Mouse (Mus musculus) gastrocnemius, postnatal 36 days (tissue): ENCODE results near the gene Olfr196. TPM values are rescaled to one million over a fixed set of nuclear protein-coding genes. Genes with fewer than 3 reads are reported as not detected.
"Not testable (repeated sequence)": the region's sequence is repeated elsewhere in the genome, so short reads cannot be mapped to it uniquely, and the experiment has no call there.

ENCODE experiments used
- DNase-seq, 2 experiments: peaks; one replicate each; pipeline ENCODE4 v3.0.0; 2022
- intact Hi-C: fragments of 180-260 bp; cut with DNase I; formaldehyde crosslinking; loops from one replicate; pipeline ENCODE4 v1.15.1; 2025
- long read RNA-seq, 2 experiments: library from polyadenylated mRNA; stranded (forward); transcript quantifications; one replicate each; pipeline ENCODE4 v2.0.0; 2021
- total RNA-seq, 2 experiments: library from RNA; stranded (reverse); gene quantifications; 2 replicates each; pipeline ENCODE4 v1.2.3; 2021

Gene Olfr196
- total RNA-seq = not detected
- long read RNA-seq, experiment 1 = 0 reads
- long read RNA-seq, experiment 2 = 0 reads

DNA sequence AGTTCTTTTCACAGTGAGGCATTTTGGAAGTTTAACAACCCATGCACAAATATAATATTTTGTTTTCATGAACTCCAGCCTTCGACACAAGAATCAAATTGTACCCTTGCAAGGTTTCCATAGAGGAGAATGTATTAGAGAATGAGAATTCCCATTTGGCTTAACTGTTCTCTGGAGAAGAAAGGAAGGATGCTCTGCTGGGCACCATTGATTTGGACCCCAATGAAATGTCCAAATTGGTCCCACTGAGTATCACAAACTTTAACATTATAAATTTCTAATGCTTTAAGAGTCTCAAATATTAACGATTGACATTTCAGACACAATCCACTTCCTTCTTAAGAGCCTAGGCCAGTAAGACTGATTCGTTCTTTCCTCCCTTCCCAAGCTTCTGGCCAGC, at the start of gene Olfr196:
Gene Olfr196, minus strand, starts transcription at position 101 of the 400 bp plus-strand sequence.
- no peak for DNase-seq
- intact Hi-C loops = no loop called here

DNA sequence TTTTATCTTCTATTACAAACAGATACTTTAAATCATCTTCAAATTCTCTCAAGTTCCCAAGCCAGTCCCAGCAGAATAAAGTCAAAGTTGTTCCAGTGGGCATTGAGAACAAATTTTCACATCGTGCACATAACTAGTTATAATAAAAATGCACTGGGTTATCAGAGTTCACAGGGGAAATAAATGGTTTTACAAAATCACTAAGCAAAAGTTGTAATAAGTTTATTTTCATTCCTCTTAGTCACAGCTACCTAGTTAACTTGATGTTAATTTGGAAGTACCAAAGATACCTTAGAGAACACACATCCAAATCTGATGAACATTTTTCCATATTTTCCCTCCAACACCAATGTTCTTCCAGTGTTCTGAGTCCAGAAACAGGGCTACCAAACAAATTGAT, 49.4 kb upstream of the Olfr196 start, which contains the start of gene Olfr199:
Gene Olfr199, minus strand, starts transcription at position 101 of the 400 bp plus-strand sequence.
- intact Hi-C loops, DNase-seq: not testable (repeated sequence)

- DNase-seq, intact Hi-C loops: not testable (repeated sequence)
Measured at GRCm38 (mm10) chr16:59217861-59218260, 47.6 kb upstream of the Olfr196 start.

- DNase-seq, intact Hi-C loops: not testable (repeated sequence)
Measured at GRCm38 (mm10) chr16:59203433-59203832, 33.2 kb upstream of the Olfr196 start, which contains the start of gene Olfr198. TSS of gene Olfr198 (minus strand) at chr16:59203533.

DNA sequence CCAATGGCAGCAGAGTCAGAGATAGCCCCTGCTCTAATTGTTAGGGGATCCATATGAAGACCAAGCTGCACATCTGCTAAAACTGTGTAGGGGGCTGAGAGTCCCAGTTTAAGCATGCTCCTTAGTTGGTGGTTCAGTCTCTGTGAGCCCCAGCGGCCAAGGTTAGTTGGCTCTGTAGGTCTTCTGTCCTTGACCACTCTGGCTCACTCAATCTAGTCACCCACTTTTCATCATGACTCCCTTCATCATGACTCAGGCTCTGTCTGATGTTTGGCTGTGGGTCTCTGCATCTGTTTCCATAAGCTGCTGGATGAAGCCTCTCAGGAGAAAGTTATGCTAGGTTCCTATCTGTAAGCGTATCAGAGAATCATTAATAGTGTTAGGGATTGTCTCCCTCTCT, 18.3 kb downstream of the Olfr196 start:
- DNase-seq = no peak
- intact Hi-C loops = loop anchor here (10.0 kb wide), 1 partner anchor 103 kb away; no protein-coding TSS in a partner anchor

GRCm38 (mm10) chr16:59146746-59147145, 23.5 kb downstream of the Olfr196 start, which contains the start of gene Olfr195:
TSS of gene Olfr195 (plus strand) at chr16:59147046.
- intact Hi-C loops = no loop called here
- DNase-seq = no peak

- DNase-seq = no peak
- intact Hi-C loops = no loop called here
Measured at GRCm38 (mm10) chr16:59141105-59141504, 29.1 kb downstream of the Olfr196 start.

DNA sequence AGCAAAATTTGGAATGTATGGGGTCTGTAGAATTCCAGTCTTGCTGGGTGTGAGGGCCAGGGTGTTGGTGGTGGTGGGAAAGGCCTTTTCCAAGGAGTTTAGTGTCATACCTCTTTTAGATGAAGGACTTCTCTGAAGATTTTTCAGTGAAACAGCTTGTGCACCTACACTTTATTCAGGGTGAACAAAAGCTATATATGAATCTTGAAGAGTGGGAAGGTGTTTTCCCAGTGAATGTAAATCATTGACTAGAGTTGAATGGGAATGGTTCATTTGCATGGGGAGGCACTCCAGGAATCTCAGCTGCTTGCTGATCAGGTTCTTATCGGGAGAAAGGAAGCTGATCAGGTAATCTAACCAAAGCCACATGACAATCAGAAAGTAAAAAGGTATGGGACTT, 39.5 kb downstream of the Olfr196 start:
- intact Hi-C loops = no loop called here
- DNase-seq = no peak

- intact Hi-C loops = no loop called here
- DNase-seq = no peak
Measured at GRCm38 (mm10) chr16:59120969-59121368, 49.3 kb downstream of the Olfr196 start, which contains the start of gene Olfr194. TSS of gene Olfr194 (minus strand) at chr16:59121069.

Other genes with a start within 250 kb of the Olfr196 start
- not detected for gene Olfr181, start 241.7 kb downstream of the Olfr196 start, total RNA-seq
- gene Olfr180, start 241.1 kb downstream of the Olfr196 start, total RNA-seq = not detected
- gene Olfr183, start 175.1 kb downstream of the Olfr196 start, total RNA-seq = not detected
- not detected for gene Olfr186, start 140.2 kb downstream of the Olfr196 start, total RNA-seq
- not detected for gene Olfr187, start 130.7 kb downstream of the Olfr196 start, total RNA-seq
- gene Olfr190, start 92.4 kb downstream of the Olfr196 start, total RNA-seq = not detected
- gene Olfr191, start 80.6 kb downstream of the Olfr196 start, total RNA-seq = not detected
- not detected for gene Olfr193, start 58.6 kb downstream of the Olfr196 start, total RNA-seq
- not detected for gene Olfr194, start 49.4 kb downstream of the Olfr196 start, total RNA-seq
- gene Olfr195, start 23.4 kb downstream of the Olfr196 start, total RNA-seq = not detected
- gene Olfr198, start 33.1 kb upstream of the Olfr196 start, total RNA-seq = not detected
- not detected for gene Olfr199, start 49.3 kb upstream of the Olfr196 start, total RNA-seq
- gene Olfr201, start 102.2 kb upstream of the Olfr196 start, total RNA-seq = not detected
- not detected for gene Olfr202, start 116.3 kb upstream of the Olfr196 start, total RNA-seq
- gene Olfr203, start 128.4 kb upstream of the Olfr196 start, total RNA-seq = not detected
- gene Olfr204, start 147.8 kb upstream of the Olfr196 start, total RNA-seq = not detected
- gene Olfr205, start 160.7 kb upstream of the Olfr196 start, total RNA-seq = not detected
- not detected for gene Olfr206, start 178.8 kb upstream of the Olfr196 start, total RNA-seq
- not detected for gene Olfr209, start 193.5 kb upstream of the Olfr196 start, total RNA-seq
- gene Gabrr3, start 236.9 kb upstream of the Olfr196 start, total RNA-seq = not detected